Mouse (Mus musculus) brain, adult 10 weeks (tissue): ENCODE data around the gene Tex29. TPM values are rescaled to one million over a fixed set of nuclear protein-coding genes. Genes with fewer than 3 reads are reported as not detected.

Source experiments
- polyA plus RNA-seq: library from polyadenylated mRNA; stranded (reverse); fragments of 350-450 nt; fragmentation: Illumina TruSeq; extraction: RNeasy Lipid Tissue Mini Kit (QIAGEN cat#74804); gene quantifications from one replicate; pipeline ENCODE4 v1.2.3, GENCODE M21; 2015; ENCODE audit warnings: low read depth, low replicate concordance

Tex29 gene
- polyA plus RNA-seq: not detected

GRCm38 (mm10) chr8:11840174-11840573 is at the start of gene Tex29:
Tex29 (plus strand) TSS chr8:11840474.

Other genes with a start within 250 kb of the Tex29 start
- 39.8 TPM for gene Ankrd10, start 204.7 kb upstream of the Tex29 start, polyA plus RNA-seq
- not detected for gene 1700016D06Rik, start 139.4 kb upstream of the Tex29 start, polyA plus RNA-seq
- gene Arhgef7, start 112.8 kb upstream of the Tex29 start, polyA plus RNA-seq: 63.2 TPM